8 mouse cellular contexts compared by ENCODE assay signal in genomic region chr6:24664867-24665458, GRCm38 (mm10). TPM values are rescaled to one million over a fixed set of nuclear protein-coding genes. Genes with fewer than 3 reads are reported as not detected.
DNase-seq lines count a peak whose midpoint lies in the region; ATAC-seq and TF ChIP-seq lines count a peak whose summit lies in the region.

Gene Wasl (minus strand): TSS chr6:24665009.

- H3K4me1 ChIP-seq in forebrain, embryonic 10.5 days: peaks cover 22% of the 10 kb centered on the region
- peaks cover 22% of the 10 kb centered on the region for H3K4me1 ChIP-seq in heart, embryonic 15.5 days (replicated peaks)
- peaks cover 6 to 10% of the 10 kb centered on the region in 2 experiments; a peak in 3 of 4 replicates for H3K4me1 ChIP-seq in liver, embryonic 14.5 days (replicated peaks; ENCODE audit: control insufficient read depth in 2 of 2, insufficient read depth in 2 of 2, low read length in 1 of 2)
- H3K4me1 ChIP-seq in neural tube, embryonic 11.5 days (ENCODE audit: control insufficient read depth, insufficient read depth, low read length): 0 out of 2 replicates have a peak, but pooled peaks cover 4% of the 10 kb centered on the region
- no peaks in the 10 kb centered on the region for H3K4me1 ChIP-seq in stomach, postnatal 0 days (replicated peaks; ENCODE audit: control insufficient read depth, insufficient read depth)

- no peak for TF ChIP-seq EP300 in liver, embryonic 14.5 days (IDR thresholded peaks at IDR 0.05; ENCODE audit: low read depth)
- TF ChIP-seq EP300 in stomach, postnatal 0 days (optimal IDR thresholded peaks at IDR 0.05): no peak

- H3K9me3 ChIP-seq in forebrain, embryonic 10.5 days: no peaks in the 10 kb centered on the region
- H3K9me3 ChIP-seq in heart, embryonic 15.5 days (replicated peaks): no peaks in the 10 kb centered on the region
- no peaks in the 10 kb centered on the region for H3K9me3 ChIP-seq in liver, embryonic 14.5 days (ENCODE audit: control insufficient read depth, low read length)
- no peaks in the 10 kb centered on the region for H3K9me3 ChIP-seq in neural tube, embryonic 11.5 days (ENCODE audit: control insufficient read depth, low read length)
- H3K9me3 ChIP-seq in stomach, postnatal 0 days (ENCODE audit: control insufficient read depth, low read length): no peaks in the 10 kb centered on the region

- peak within 1 kb of the TSS; percentile 97 for H3K9ac ChIP-seq in heart, embryonic 15.5 days
- peak within 1 kb of the TSS; percentile 99 for H3K9ac ChIP-seq in liver, embryonic 14.5 days (replicated peaks)
- peak within 1 kb of the TSS; percentile 78 for H3K9ac ChIP-seq in neural tube, embryonic 11.5 days (ENCODE audit: low read length)
- peak within 1 kb of the TSS; percentile 95 for H3K9ac ChIP-seq in stomach, postnatal 0 days (ENCODE audit: low read length)

- peak within 1 kb of the TSS; percentile 88 for H3K4me2 ChIP-seq in heart, embryonic 15.5 days
- H3K4me2 ChIP-seq in liver, embryonic 14.5 days (ENCODE audit: low read depth): peak within 1 kb of the TSS; percentile 89
- H3K4me2 ChIP-seq in neural tube, embryonic 11.5 days (ENCODE audit: low read depth): peak within 1 kb of the TSS; percentile 83
- H3K4me2 ChIP-seq in stomach, postnatal 0 days (replicated peaks; ENCODE audit: low read depth): peak within 1 kb of the TSS; percentile 81

- no peaks in the 10 kb centered on the region for H3K27me3 ChIP-seq in forebrain, embryonic 10.5 days (ENCODE audit: poor library complexity, severe bottlenecking)
- H3K27me3 ChIP-seq in heart, embryonic 15.5 days: no peaks in the 10 kb centered on the region
- no peaks in the 10 kb centered on the region for H3K27me3 ChIP-seq in liver, embryonic 14.5 days (ENCODE audit: control insufficient read depth, insufficient read depth, low read length)
- H3K27me3 ChIP-seq in neural tube, embryonic 11.5 days (ENCODE audit: control insufficient read depth, insufficient read depth, low read length): no peaks in the 10 kb centered on the region
- H3K27me3 ChIP-seq in stomach, postnatal 0 days (ENCODE audit: control insufficient read depth, insufficient read depth, low read length): no peaks in the 10 kb centered on the region

- 0 out of 2 replicates have a peak, but pooled peaks have one; percentile 12 for TF ChIP-seq CTCF in liver, embryonic 14.5 days (IDR thresholded peaks at IDR 0.05; ENCODE audit: low read depth)
- TF ChIP-seq CTCF in stomach, postnatal 0 days (IDR thresholded peaks at IDR 0.05; ENCODE audit: low read depth): peak; percentile 31; the same call in 1 of the 2 replicates

- H3K36me3 ChIP-seq in forebrain, embryonic 10.5 days (replicated peaks): peaks cover 15% of the 10 kb centered on the region
- H3K36me3 ChIP-seq in heart, embryonic 15.5 days: no peaks in the 10 kb centered on the region
- no peaks in the 10 kb centered on the region for H3K36me3 ChIP-seq in liver, embryonic 14.5 days (replicated peaks; ENCODE audit: control insufficient read depth, insufficient read depth, low read depth)
- no peaks in the 10 kb centered on the region for H3K36me3 ChIP-seq in neural tube, embryonic 11.5 days (ENCODE audit: control insufficient read depth, insufficient read depth, low read length)
- no peaks in the 10 kb centered on the region; the same call in 1 of the 2 replicates for H3K36me3 ChIP-seq in stomach, postnatal 0 days (ENCODE audit: control insufficient read depth, insufficient read depth, low read length)

- H3K4me3 ChIP-seq in forebrain, embryonic 10.5 days: peak within 1 kb of the TSS; percentile 96
- H3K4me3 ChIP-seq in heart, embryonic 15.5 days: peak within 1 kb of the TSS; percentile 99
- H3K4me3 ChIP-seq in liver, embryonic 14.5 days (ENCODE audit: insufficient read depth in 1 of 2, low read depth in 2 of 2, low read length in 2 of 2): peak within 1 kb of the TSS; percentile 85 to 97
- H3K4me3 ChIP-seq in neural tube, embryonic 11.5 days (ENCODE audit: low read depth, low read length): peak within 1 kb of the TSS; percentile 95
- peak within 1 kb of the TSS; percentile 99 for H3K4me3 ChIP-seq in stomach, postnatal 0 days (ENCODE audit: low read depth, low read length)

- WGBS in forebrain, embryonic 10.5 days: under 1% methylated on average over 63 of the region's 63 CpGs
- WGBS in heart, embryonic 15.5 days: under 1% methylated on average over 63 of the region's 63 CpGs
- under 1% methylated on average over 63 of the region's 63 CpGs for WGBS in liver, embryonic 14.5 days (ENCODE audit: insufficient replicate concordance)
- under 1% methylated on average over 61 of the region's 63 CpGs for WGBS in neural tube, embryonic 11.5 days
- under 1% methylated on average over 55 of the region's 63 CpGs for WGBS in stomach, postnatal 0 days

- DNase-seq in CD8-positive naive resting alpha-beta T cell, adult 2 months (ENCODE audit: low read depth in 2 of 2, low spot score in 2 of 2): peak; percentile 98
- peak; percentile 91 for DNase-seq in c-Kit-positive CD71-negative TER-119-negative erythroid progenitor cells, embryonic 14.5 days (ENCODE audit: low read depth)
- peak; percentile 99 for DNase-seq in forebrain, embryonic 10.5 days (ENCODE audit: extremely low spot score, low spot score)
- DNase-seq in kidney, postnatal 25 days: peak; percentile 96 to 99
- peak; percentile 90 to 93 (median 93) for DNase-seq in liver, embryonic 14.5 days (ENCODE audit: low read depth in 3 of 3, low spot score in 3 of 3)
- peak; percentile 100 for DNase-seq in neural tube, embryonic 11.5 days (ENCODE audit: low spot score)
- DNase-seq in stomach, postnatal 0 days (ENCODE audit: low spot score): peak; percentile 99

- H3K27ac ChIP-seq in forebrain, embryonic 10.5 days: peak within 1 kb of the TSS; percentile 95
- H3K27ac ChIP-seq in heart, embryonic 15.5 days: peak within 1 kb of the TSS; percentile 98
- peak within 1 kb of the TSS; percentile 88 for H3K27ac ChIP-seq in liver, embryonic 14.5 days
- peak within 1 kb of the TSS; percentile 91 for H3K27ac ChIP-seq in neural tube, embryonic 11.5 days (ENCODE audit: low read depth, low read length)
- H3K27ac ChIP-seq in stomach, postnatal 0 days (replicated peaks): peak within 1 kb of the TSS; percentile 99

- peak; percentile 98 for ATAC-seq in heart, embryonic 15.5 days (replicated peaks; ENCODE audit: insufficient number of reproducible peaks, insufficient read depth, low FRiP score, low read depth)
- ATAC-seq in liver, embryonic 14.5 days (ENCODE audit: insufficient read depth): peak; percentile 93
- peak; percentile 99 for ATAC-seq in neural tube, embryonic 11.5 days (ENCODE audit: insufficient read depth, low FRiP score, low TSS enrichment)
- ATAC-seq in stomach, postnatal 0 days (ENCODE audit: low FRiP score, low TSS enrichment): peak; percentile 98

RNA-seq across cellular contexts. Expression of gene Wasl, which starts in this region (rescaled TPM):
- 56.1 and 56.9 TPM in 2 replicates for polyA plus RNA-seq in forebrain, embryonic 10.5 days (2016; fragmentation: Nextera tagmentation; extraction: Ambion mirVana)
- polyA plus RNA-seq in heart, embryonic 15.5 days (2015; fragmentation: Nextera tagmentation; extraction: Ambion mirVana): 48.7 and 53.3 TPM in 2 replicates
- polyA plus RNA-seq in liver, embryonic 14.5 days (2012; rRNA removed): 5.0 and 6.0 TPM in 2 replicates
- polyA plus RNA-seq in liver, embryonic 14.5 days (2014; fragmentation: Nextera tagmentation; extraction: Ambion mirVana): 11.4 and 12.9 TPM in 2 replicates
- polyA plus RNA-seq in neural tube, embryonic 11.5 days (2014; fragmentation: Nextera tagmentation; extraction: Ambion mirVana): 45.3 and 46.2 TPM in 2 replicates
- polyA plus RNA-seq in stomach, postnatal 0 days (2015; fragmentation: Nextera tagmentation; extraction: Ambion mirVana): 73.5 and 80.9 TPM in 2 replicates

Comparison
In these comparisons a context has a peak if more than half of its experiments do, and no peak if none do; other contexts are left out.
1. Peak in every context shown above with its lines: DNase-seq, ATAC-seq, H3K4me3 ChIP-seq and H3K27ac ChIP-seq.